Mouse (Mus musculus) lung, postnatal 0 days (tissue): ENCODE measurements around the gene Sostdc1.

Experiments
- CTCF ChIP-seq: IDR thresholded peaks from 2 replicates; pipeline ENCODE4 v1.5.1; 2016; ENCODE audit warnings: antibody characterized with exemption, mild to moderate bottlenecking
- EP300 ChIP-seq: IDR thresholded peaks from 2 replicates; pipeline ENCODE4 v1.6.1; 2016; ENCODE audit warnings: antibody characterized with exemption, mild to moderate bottlenecking, control low read depth

DNA sequence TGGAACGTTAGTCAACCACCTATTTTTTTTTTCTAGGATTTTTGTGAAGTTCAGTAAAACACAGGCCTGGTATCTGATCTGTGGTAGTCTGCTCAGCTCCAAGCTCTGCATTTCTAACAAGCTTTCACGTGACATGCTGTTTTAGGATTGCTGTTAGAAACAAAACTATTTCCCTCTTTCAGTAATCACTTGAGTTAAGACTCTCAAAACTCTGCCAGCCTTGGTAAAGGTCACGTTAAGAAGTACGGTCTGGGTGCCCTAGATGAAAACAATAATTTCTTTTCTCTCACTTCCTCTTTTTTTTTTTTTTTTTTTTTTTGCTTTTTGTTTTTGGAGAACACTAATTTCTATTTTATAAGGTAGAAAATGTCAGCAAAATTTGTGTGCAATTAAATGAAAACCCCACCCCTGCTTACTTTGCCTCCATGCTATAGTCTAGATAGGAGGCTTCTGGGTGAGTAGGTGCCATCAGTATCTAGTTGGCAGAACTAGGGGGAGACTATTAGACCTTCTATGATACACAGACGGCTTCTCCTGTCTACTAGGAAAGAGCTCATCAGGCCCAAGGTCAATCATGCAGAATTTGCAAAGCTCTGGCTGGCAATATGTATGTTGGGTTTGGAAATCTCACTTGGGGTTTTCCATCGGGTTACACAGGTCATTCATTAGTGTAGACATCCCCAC, 5.1 kb upstream of the Sostdc1 start:
- no peak for TF ChIP-seq EP300
- no peak for TF ChIP-seq CTCF
